Mouse (Mus musculus) duodenum, adult 2 months (tissue): ENCODE results near the gene Atg3. TPM values are rescaled to one million over a fixed set of nuclear protein-coding genes. Genes with fewer than 3 reads are reported as not detected.

ENCODE experiments used
- polyA plus RNA-seq: library from polyadenylated mRNA; depleted of rRNA; stranded (reverse); fragments of >200 nt; gene quantifications from 2 replicates; pipeline ENCODE4 v1.2.3, GENCODE M21; 2012; ENCODE audit warnings: low replicate concordance; rRNA removed

Atg3 gene
- polyA plus RNA-seq = 22.2 and 51.8 TPM in 2 replicates

GRCm38 (mm10) chr16:45158522-45159388, at the start of gene Atg3, which contains the start of gene Slc35a5:
Gene Atg3 (plus strand): TSS chr16:45158785.
Gene Slc35a5 (minus strand): TSS chr16:45158706.

GRCm38 (mm10) chr16:45223648-45224388, 65.2 kb downstream of the Atg3 start, which contains the start of gene Btla:
Gene Btla (plus strand): TSS chr16:45224315.

Other genes starting within 250 kb of the Atg3 start
- not detected in 2 replicates for gene Cd200r3, start 215.1 kb upstream of the Atg3 start, polyA plus RNA-seq
- gene Ccdc80, start 65.4 kb upstream of the Atg3 start, polyA plus RNA-seq = 4.7 and 4.8 TPM in 2 replicates
- gene Slc35a5, start 79 bp upstream of the Atg3 start, polyA plus RNA-seq = 3.9 and 4.6 TPM in 2 replicates
- gene Btla, start 65.5 kb downstream of the Atg3 start, polyA plus RNA-seq = 0.11 and 0.16 TPM in 2 replicates